Mouse (Mus musculus) brain, adult 2 months (tissue): Measurements from ENCODE around the gene Reg3d.
A peak's percentile ranks its signal among the peaks of the same experiment; 100 is the strongest.
"Not testable (repeated sequence)": the region's sequence is repeated elsewhere in the genome, so short reads cannot be mapped to it uniquely, and the experiment has no call there.

Source experiments
- DNase-seq: peaks from one replicate; pipeline ENCODE4 v3.0.0; 2011; ENCODE audit warnings: low read depth, low spot score

The Reg3d gene

GRCm38 (mm10) chr6:78378765-78379164 lies at the start of gene Reg3d:
Gene Reg3d, minus strand, starts transcription at chr6:78378865.
- no peak for DNase-seq

GRCm38 (mm10) chr6:78425497-78425896 lies 46.8 kb upstream of the Reg3d start:
- no peak for DNase-seq

DNA sequence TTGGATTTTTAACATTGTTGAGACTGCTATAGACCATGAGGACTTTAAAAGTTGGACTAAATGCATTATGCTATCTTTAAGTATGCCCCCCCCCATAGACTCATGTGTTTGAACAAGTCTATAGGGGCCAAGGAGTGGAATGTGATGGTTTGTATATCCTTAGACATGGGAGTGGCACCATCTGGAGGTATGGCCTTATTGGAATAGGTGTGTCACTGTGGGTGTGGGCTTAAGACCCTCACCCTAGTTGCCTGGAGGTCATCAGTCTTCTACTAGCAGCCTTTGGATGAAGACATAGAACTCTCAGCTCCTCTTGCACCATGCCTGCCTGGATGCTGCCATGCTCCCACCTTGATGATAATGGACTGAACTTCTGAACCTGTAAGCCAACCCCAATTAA lies 43.7 kb upstream of the Reg3d start, which contains the start of gene Reg1:
TSS of gene Reg1 (plus strand) at position 301 of the 400 bp plus-strand sequence.
- not testable (repeated sequence) for DNase-seq

GRCm38 (mm10) chr6:78395323-78395722 lies 16.7 kb upstream of the Reg3d start, which contains the start of gene Reg2:
Gene Reg2, plus strand, starts transcription at chr6:78395623.
- not testable (repeated sequence) for DNase-seq

GRCm38 (mm10) chr6:78385609-78386008 lies 6.9 kb upstream of the Reg3d start:
- DNase-seq = no peak

DNA sequence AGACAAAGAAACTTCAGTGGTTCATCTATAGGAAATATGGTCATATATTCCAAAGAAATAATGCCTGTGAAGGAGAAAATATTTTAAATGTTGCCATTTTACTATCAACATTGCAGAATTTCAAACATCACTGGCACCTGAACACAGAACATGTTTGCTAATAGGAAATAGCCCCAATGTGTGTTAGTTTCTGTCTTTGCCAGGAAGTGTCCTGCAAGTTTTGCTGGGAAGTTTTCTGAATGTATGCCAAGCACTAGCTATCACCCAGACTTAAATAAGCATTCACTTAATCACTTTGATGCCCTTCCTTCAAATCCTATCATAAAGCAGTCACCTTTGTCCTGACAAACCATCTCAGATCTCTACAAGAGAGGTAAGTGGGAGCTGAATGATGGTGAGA lies 1.7 kb upstream of the Reg3d start, which contains the start of gene Reg3a:
TSS of gene Reg3a (plus strand) at position 301 of the 400 bp plus-strand sequence.
- DNase-seq = no peak

GRCm38 (mm10) chr6:78370357-78370756 lies 8.3 kb downstream of the Reg3d start, which contains the start of gene Reg3b:
Gene Reg3b, plus strand, starts transcription at chr6:78370657.
- DNase-seq = no peak

DNA sequence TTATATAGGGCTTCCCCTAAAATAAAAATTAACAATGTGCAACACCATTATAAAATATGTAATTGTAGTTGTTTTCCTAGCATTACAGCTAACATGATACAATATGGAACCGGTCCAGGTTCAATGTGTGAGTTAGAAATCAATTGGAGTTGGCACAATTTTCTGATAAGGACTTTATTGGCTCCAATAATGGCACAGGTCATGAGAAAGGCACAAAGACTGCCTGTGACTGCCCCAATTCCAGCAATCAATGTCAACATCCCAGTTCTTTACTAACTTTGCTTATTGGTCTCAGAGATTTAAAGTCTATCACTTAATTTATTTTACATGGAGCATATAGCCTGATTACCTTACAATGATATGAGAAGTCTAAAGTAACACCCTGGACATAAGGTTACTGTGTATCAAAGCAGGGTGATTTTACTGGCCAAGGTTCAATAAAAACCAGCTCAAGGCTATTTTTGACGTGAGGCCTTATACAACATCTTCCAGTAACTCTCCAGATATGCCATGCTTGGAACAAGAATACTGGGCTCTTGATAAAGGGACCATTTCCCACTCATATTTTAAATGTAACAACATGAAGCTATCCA lies 16.6 kb downstream of the Reg3d start:
- DNase-seq = no peak

GRCm38 (mm10) chr6:78341689-78342088 lies 37.0 kb downstream of the Reg3d start:
- DNase-seq = no peak

DNA sequence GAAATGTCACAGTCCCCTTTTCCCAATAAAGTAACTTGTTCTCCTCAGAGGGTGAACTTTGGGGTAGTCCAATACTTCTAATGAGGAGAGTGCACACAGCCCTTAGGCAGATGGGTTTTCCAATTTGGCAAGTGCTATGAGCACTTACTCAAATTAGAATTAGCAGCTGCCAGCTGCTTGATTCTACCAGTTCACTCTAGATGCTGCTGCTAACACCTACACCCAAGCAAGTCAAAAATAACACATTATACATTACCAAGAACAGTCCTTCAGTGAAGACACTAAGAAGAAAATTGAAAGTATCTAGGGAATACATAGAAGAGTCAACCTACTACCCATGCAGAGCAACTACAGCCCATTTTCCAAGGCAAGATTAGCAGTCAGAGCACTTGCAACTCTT lies 38.4 kb downstream of the Reg3d start:
- DNase-seq = peak; percentile 79

- DNase-seq = peak; percentile 68
Measured at GRCm38 (mm10) chr6:78331919-78332569, 46.6 kb downstream of the Reg3d start.

GRCm38 (mm10) chr6:78329166-78329565 lies 49.5 kb downstream of the Reg3d start:
- DNase-seq = no peak

DNA sequence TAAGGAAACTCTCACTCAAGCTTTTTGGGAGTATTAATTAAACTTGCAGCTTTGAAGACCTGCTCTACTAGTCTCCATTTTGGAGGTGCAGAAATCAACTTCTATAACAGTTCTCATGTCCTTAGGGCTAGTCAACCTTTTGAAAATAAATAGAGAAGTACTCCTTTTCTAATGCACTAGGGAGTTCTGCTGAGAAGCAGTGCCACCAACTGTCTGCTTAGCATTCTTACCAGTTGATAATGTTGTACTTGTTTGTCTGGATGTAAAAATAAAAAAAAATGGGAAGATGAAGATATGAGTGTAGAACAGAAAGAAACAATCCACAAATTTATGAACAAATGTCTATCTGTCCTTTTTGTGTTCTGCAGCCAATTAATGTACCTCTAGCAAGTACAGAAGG lies 50.9 kb downstream of the Reg3d start:
- peak; percentile 59 for DNase-seq
